Mouse (Mus musculus) hindbrain, postnatal 0 days (tissue): ENCODE data around the gene Parp3. TPM values are rescaled to one million over a fixed set of nuclear protein-coding genes. Genes with fewer than 3 reads are reported as not detected.
"Not testable (repeated sequence)": the region's sequence is repeated elsewhere in the genome, so short reads cannot be mapped to it uniquely, and the experiment has no call there.

Experiments used
- ATAC-seq: fragments of 200-750 bp; cut with Nextera tagmentation; 2 replicates; pipeline ENCODE4 v1.8.0; 2017; ENCODE audit warnings: mild to moderate bottlenecking, moderate TSS enrichment, moderate library complexity
- DNase-seq: peaks from one replicate; pipeline ENCODE4 v3.0.0-alpha.2; 2015; ENCODE audit warnings: low spot score
- H3K27ac ChIP-seq: fragments of 300-500 bp; sonication (generic); 2 replicates; pipeline ENCODE4 v1.5.1; 2014; ENCODE audit warnings: mild to moderate bottlenecking
- H3K27me3 ChIP-seq: fragments of 300-500 bp; sonication (generic); 2 replicates; pipeline ENCODE4 v1.6.1; 2014; ENCODE audit warnings: low read length, mixed read lengths; ENCODE audit not compliant: insufficient read depth
- H3K36me3 ChIP-seq: fragments of 300-500 bp; sonication (generic); 2 replicates; pipeline ENCODE4 v1.6.1; 2014; ENCODE audit warnings: low read length, mixed read lengths; ENCODE audit not compliant: insufficient read depth
- H3K4me1 ChIP-seq: fragments of 300-500 bp; sonication (generic); 2 replicates; pipeline ENCODE4 v1.6.1; 2014; ENCODE audit warnings: antibody characterized with exemption, low read length, mixed read lengths; ENCODE audit not compliant: insufficient read depth
- H3K4me2 ChIP-seq: fragments of 300-500 bp; sonication (generic); 2 replicates; pipeline ENCODE4 v1.6.1; 2014; ENCODE audit warnings: low read depth, mild to moderate bottlenecking, low read length, moderate library complexity, mixed read lengths
- H3K4me3 ChIP-seq: fragments of 300-500 bp; sonication (generic); 2 replicates; pipeline ENCODE4 v1.5.1; 2014; ENCODE audit warnings: low read length
- H3K9ac ChIP-seq: fragments of 300-500 bp; sonication (generic); replicated peaks from 2 replicates; pipeline ENCODE4 v1.6.1; 2014; ENCODE audit warnings: mild to moderate bottlenecking, low read length, moderate library complexity, mixed read lengths
- H3K9me3 ChIP-seq: fragments of 300-500 bp; sonication (generic); 2 replicates; pipeline ENCODE4 v1.6.1; 2016; ENCODE audit warnings: low read length, mixed read lengths
- CTCF ChIP-seq: IDR thresholded peaks from 2 replicates; pipeline ENCODE4 v1.5.1; 2016; ENCODE audit warnings: antibody characterized with exemption, control low read depth, low read depth
- WGBS: fragments of 180-500 bp; shearing (Covaris S2); extraction: QIAGEN DNeasy Blood & Tissue Kit; methylation state at CpG from one replicate; pipeline ENCODE4 v1.1.7; 2014; 5-methylcytosine and 5-hydroxymethylcytosine counted together
- polyA plus RNA-seq: library from polyadenylated mRNA; unstranded; fragments of >200 nt; fragmentation: Nextera tagmentation; extraction: Ambion mirVana; gene quantifications from 2 replicates; pipeline ENCODE4 v1.2.1, GENCODE M21; 2015
- total RNA-seq: library from RNA; depleted of rRNA; stranded (reverse); fragments of >200 nt; gene quantifications from 2 replicates; pipeline ENCODE4 v1.2.3, GENCODE M21; 2014

The Parp3 gene
- total and polyA plus RNA-seq, 2 experiments from 2014 or later, result 1.5 to 2.9 TPM

DNA sequence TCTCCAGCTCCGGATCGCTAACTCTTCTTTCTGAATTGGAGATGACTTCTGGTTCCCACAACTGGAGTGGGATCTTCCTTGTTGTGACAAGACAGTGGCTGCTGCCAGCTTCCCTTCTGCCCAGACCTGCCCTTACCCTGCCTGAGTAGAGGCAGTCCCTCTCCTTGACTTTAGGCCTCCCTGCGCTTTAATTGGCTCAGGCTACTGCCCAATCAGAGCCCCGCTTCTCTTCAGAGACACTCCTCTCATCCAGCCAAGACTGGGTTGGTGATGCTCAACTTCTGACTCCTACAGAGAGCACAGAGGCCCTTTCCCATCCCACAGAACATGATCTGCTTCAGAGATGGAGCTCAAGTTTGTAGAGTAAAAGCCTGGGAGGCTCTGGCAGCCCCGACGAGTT is 27.5 kb upstream of the Parp3 start:
- Histone ChIP-seq H3K4me1 (no peaks in the 10 kb centered on the region), H3K36me3 (no peaks in the 10 kb centered on the region), H3K9ac (no peak overlapping the region), H3K4me2 (no peak overlapping the region), H3K9me3 (no peaks in the 10 kb centered on the region), H3K4me3 (no peak overlapping the region), H3K27ac (no peak overlapping the region), H3K27me3 (no peaks in the 10 kb centered on the region)
- DNase-seq (no peak), ATAC-seq (no peak)
- WGBS, result 82% methylated on average over 6 of the region's 6 CpGs
- TF ChIP-seq CTCF, result no peak

DNA sequence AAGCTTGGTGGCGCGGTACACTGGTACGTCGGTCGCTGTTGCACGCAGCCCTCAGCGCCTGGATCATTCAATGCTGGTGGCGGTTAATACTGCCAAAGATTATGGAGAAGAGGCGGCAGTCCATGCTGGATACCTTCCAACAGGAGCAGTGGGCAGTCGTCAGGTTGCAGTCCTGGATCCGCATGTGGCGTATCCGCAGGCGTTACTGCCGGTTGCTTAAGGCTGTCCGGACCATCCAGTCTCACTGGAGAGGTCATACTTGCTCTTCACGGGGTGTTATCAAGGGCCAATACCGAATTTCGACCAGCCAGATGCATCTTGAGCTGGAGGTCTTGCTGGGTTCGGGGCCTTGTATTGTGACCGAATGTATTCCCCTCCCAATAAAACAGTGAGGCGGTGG is 25.1 kb upstream of the Parp3 start:
- DNase-seq (no peak), ATAC-seq (no peak)
- Histone ChIP-seq H3K9me3 (no peaks in the 10 kb centered on the region), H3K4me3 (no peak overlapping the region), H3K36me3 (no peaks in the 10 kb centered on the region), H3K27ac (no peak overlapping the region), H3K27me3 (no peaks in the 10 kb centered on the region), H3K9ac (no peak overlapping the region), H3K4me2 (no peak overlapping the region), H3K4me1 (no peaks in the 10 kb centered on the region)
- 84% methylated on average over 22 of the region's 22 CpGs for WGBS
- no peak for TF ChIP-seq CTCF

DNA sequence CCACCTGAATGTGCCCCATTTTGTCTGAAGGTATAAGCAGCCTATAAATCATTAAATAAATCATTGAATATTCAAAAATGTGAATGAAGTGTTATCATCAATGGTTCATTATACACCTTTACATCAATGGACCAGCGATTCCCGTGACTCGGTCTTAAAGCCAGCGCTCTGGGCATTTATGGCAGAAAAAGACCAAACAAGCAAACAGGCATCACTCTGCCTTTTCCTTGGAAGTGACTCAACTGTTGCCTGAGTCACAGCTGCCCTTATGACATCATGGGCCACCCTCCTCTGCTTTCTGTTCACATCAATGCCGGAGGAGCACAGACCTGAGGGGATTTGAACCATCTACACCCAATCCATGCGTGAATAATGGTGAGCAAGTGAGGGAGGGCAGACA is 22.9 kb upstream of the Parp3 start, which contains the start of gene Iqcf1:
TSS of gene Iqcf1 (plus strand) at position 301 of the 400 bp plus-strand sequence.
- Histone ChIP-seq H3K9me3 (no peaks in the 10 kb centered on the region), H3K9ac (no peak within 1 kb of the TSS), H3K4me3 (no peak within 1 kb of the TSS), H3K4me2 (no peak within 1 kb of the TSS), H3K36me3 (no peaks in the 10 kb centered on the region), H3K4me1 (no peaks in the 10 kb centered on the region), H3K27ac (no peak within 1 kb of the TSS), H3K27me3 (no peaks in the 10 kb centered on the region)
- no peak for TF ChIP-seq CTCF
- DNase-seq, result no peak
- no peak for ATAC-seq
- 93% methylated on average over 6 of the region's 6 CpGs for WGBS

DNA sequence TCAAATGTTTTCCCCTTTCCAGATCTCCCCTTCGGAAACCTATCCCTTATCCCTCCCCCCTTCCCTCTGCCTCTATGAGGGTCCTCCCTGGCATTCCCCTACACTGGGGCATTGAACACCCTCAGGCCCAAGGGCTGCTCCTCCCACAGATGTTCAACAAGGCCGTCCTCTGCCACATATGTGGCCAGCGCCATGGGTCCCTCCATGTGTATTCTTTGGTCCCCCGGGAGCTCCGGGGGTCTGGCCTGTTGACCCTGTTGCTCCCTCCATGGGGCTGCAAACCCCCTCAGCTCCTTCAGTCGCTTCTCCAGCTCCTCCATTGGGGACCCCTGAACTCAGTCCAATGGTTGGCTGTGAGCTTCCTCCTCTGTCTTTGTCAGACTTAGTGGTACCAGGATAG is 10.9 kb upstream of the Parp3 start:
- not testable (repeated sequence) for H3K27me3 ChIP-seq, H3K27ac ChIP-seq, H3K4me3 ChIP-seq, H3K4me2 ChIP-seq, H3K4me1 ChIP-seq, H3K9ac ChIP-seq, DNase-seq, H3K9me3 ChIP-seq, ATAC-seq
- WGBS, result 81% methylated on average over 6 of the region's 6 CpGs
- peaks cover 28% of the 10 kb centered on the region for H3K36me3 ChIP-seq

DNA sequence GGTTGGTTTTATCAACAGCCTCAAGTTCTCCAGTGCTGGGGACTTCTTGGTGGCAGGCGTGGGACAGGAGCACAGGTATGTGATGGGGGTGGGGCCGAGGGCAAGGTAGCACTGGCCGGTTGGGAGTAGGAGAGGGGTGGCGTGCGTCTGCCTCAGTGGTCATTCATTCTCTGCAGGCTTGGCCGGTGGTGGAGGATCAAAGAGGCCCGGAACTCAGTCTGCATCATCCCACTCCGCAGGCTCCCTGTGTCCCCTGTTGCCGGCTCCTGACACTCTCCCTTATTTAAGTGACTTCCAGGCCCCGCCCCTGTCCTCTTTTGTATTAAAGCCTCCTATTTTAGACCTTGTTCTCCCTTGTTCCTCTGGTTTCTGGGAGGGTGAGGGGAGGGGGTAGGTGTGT is 8.3 kb upstream of the Parp3 start:
- no peak overlapping the region for H3K4me2 ChIP-seq
- no peak overlapping the region for H3K9ac ChIP-seq
- no peaks in the 10 kb centered on the region for H3K9me3 ChIP-seq
- no peak overlapping the region for H3K27ac ChIP-seq
- H3K27me3 ChIP-seq, result no peaks in the 10 kb centered on the region
- peaks cover 28% of the 10 kb centered on the region for H3K36me3 ChIP-seq
- no peak for DNase-seq
- no peak for TF ChIP-seq CTCF
- H3K4me1 ChIP-seq, result no peaks in the 10 kb centered on the region
- WGBS, result 83% methylated on average over 10 of the region's 10 CpGs
- no peak for ATAC-seq
- no peak overlapping the region for H3K4me3 ChIP-seq

DNA sequence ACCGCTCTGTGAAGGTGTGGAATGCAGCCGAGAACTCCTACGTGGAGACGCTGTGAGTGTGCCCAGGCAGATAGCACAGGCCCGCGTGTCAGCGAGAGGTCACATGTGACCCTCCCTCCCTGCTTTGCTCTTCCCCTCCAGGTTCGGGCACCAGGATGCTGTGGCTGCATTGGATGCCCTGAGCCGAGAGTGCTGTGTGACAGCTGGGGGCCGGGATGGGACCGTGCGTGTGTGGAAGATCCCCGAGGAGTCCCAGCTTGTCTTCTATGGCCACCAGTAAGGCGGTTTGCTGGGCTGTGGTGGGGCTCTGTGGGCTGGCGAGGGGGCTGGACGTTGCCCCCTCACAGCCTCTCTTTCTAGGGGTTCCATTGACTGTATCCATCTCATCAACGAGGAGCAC is 6.9 kb upstream of the Parp3 start:
- H3K36me3 ChIP-seq, result peaks cover 28% of the 10 kb centered on the region
- ATAC-seq (no peak), DNase-seq (no peak)
- H3K9me3 ChIP-seq, result no peaks in the 10 kb centered on the region
- no peak overlapping the region for H3K27ac ChIP-seq
- no peak overlapping the region for H3K9ac ChIP-seq
- no peaks in the 10 kb centered on the region for H3K4me1 ChIP-seq
- 93% methylated on average over 17 of the region's 17 CpGs for WGBS
- no peak overlapping the region for H3K4me2 ChIP-seq
- H3K27me3 ChIP-seq, result no peaks in the 10 kb centered on the region
- TF ChIP-seq CTCF, result no peak
- no peak overlapping the region for H3K4me3 ChIP-seq

DNA sequence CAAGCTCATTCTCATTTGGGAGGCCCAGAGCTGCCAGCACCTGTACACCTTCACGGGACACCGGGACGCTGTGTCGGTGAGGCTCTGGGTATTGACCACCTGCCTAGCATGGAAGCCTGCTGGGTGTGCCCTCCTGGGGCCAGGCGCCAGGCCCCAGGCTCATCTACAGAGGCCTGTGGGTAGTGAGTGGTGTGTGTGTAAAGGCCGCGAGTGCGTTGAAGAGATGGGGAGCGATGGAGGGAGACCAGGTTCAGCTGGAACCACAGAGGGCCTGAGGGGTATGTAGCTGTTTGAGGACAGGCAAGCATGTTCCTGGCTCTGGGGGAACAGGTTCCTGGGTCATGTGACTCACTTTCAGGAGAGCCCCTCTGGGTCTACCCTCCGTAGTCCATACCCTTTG is 6.4 kb upstream of the Parp3 start:
- no peak overlapping the region for H3K4me2 ChIP-seq
- TF ChIP-seq CTCF, result no peak
- 97% methylated on average over 10 of the region's 10 CpGs for whole genome bisulfite sequencing
- peaks cover 28% of the 10 kb centered on the region for H3K36me3 ChIP-seq
- ATAC-seq, result no peak
- no peak for DNase-seq
- no peaks in the 10 kb centered on the region for H3K9me3 ChIP-seq
- H3K4me3 ChIP-seq, result no peak overlapping the region
- H3K9ac ChIP-seq, result no peak overlapping the region
- H3K27me3 ChIP-seq, result no peaks in the 10 kb centered on the region
- peaks cover 1% of the 10 kb centered on the region; the same call in 1 of the 2 replicates for H3K4me1 ChIP-seq
- H3K27ac ChIP-seq, result no peak overlapping the region
